Mouse (Mus musculus): ENCODE data around the gene Lats1.

DNA sequence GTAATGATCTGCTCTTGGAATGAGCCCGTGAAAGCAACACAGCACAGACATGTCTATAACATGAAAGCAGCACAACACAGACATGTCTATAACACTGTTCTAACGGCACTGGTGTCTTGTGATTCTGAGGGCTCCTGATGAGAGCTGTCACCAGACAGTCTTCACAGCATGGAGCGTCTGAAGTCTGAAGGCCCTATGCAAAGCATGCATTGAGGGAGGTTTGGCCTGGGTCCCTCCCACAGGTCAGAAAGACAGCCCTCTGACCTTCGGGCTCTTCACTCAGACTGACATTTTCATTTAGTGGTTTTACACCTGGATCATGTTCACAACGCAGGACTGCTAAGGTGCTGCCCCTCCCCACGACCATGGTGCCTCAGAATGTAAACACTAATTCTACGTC, 34.0 kb downstream of the Lats1 start:
- no peak for TF ChIP-seq CHD2 (IDR thresholded peaks at IDR 0.05; ENCODE audit: low read depth, low read length)
- TF ChIP-seq HCFC1 (IDR thresholded peaks at IDR 0.05; ENCODE audit: borderline replicate concordance, insufficient read depth, low read length): no peak
- TF ChIP-seq MAFK (IDR thresholded peaks at IDR 0.05; ENCODE audit: insufficient read depth, low read depth, low read length): no peak
- TF ChIP-seq ZC3H11A (IDR thresholded peaks at IDR 0.05; ENCODE audit: borderline replicate concordance, low read depth, low read length): no peak
- no peak for TF ChIP-seq ZNF384 (IDR thresholded peaks at IDR 0.05; ENCODE audit: low read depth, low read length)

Measured in ES-E14 (cell line).